Mouse (Mus musculus): Measurements from ENCODE around the gene Cxcr6.

Gene Cxcr6

GRCm38 (mm10) chr9:123826631-123827030, 20.4 kb downstream of the Cxcr6 start:
- in situ Hi-C loops (cut with MboI) = no loop called here

- in situ Hi-C loops (cut with MboI) = no loop called here
These were observed 22.6 kb downstream of the Cxcr6 start for GRCm38 (mm10) chr9:123828916-123829315.

DNA sequence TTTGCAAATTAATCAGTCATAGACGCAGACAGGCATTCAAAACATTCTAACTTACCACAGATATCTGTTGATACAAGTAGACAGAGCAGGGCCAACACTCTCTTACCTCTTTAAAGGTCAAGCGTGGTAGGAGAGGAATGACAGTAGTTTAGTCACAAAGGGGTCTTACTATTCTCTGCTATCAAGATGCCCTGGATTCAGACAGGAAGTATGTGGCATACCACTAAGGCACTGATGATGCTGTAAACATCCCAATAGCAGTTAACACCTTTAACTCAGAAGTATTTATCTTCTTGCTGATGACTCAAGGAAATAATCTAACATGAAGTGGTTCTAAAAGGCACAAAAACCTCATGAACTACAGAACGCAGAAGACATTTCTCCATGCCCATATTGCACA, 29.6 kb downstream of the Cxcr6 start:
- in situ Hi-C loops (cut with MboI) = no loop called here

- in situ Hi-C loops (cut with MboI) = no loop called here
These were observed 34.0 kb downstream of the Cxcr6 start for GRCm38 (mm10) chr9:123840243-123840642.

- in situ Hi-C loops (cut with MboI) = no loop called here
These were observed 38.2 kb downstream of the Cxcr6 start for GRCm38 (mm10) chr9:123844468-123844867.

DNA sequence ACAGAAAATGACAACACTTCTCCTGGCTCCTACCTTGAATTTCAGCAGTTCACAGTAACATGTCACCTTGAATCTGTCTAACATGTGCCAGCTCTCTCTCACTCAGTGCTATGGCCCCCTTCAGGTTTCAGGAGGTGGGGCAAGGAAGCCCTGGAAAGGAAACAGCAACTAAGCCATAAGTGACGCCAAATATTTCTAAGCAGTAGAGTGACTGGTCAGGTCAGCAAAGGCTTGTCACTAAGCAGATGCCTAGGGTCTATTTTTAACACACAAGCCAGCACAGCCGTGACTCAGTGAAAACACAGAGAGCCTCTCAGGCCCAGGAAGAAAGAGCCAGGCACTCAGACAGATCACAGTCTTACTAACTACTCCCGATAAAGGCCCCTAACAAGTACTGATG, 38.8 kb downstream of the Cxcr6 start:
- in situ Hi-C loops (cut with MboI) = no loop called here

DNA sequence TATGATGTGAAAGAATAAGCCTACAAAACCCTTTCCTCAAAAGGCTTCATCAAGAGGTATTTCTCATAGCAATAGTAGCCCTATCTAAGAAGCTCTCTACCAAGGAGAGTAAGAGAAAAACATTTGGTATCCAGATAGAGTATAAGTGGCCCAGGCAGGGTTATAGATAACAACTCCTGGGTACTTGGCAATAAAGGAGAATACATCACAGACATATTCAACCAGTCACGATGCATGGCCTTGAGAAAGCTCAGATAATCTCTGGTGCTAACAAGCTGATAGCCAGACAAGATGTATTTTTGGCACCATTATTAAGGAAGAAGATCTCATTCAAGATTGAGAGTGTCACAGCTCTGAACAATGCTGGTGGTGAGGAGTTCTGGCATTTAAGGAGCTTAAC, 40.2 kb downstream of the Cxcr6 start:
- in situ Hi-C loops (cut with MboI) = no loop called here

- in situ Hi-C loops (cut with MboI) = no loop called here
These were observed 43.9 kb downstream of the Cxcr6 start for GRCm38 (mm10) chr9:123849976-123850695.

- in situ Hi-C loops (cut with MboI) = no loop called here
These were observed 44.4 kb downstream of the Cxcr6 start for GRCm38 (mm10) chr9:123850705-123851061.

DNA sequence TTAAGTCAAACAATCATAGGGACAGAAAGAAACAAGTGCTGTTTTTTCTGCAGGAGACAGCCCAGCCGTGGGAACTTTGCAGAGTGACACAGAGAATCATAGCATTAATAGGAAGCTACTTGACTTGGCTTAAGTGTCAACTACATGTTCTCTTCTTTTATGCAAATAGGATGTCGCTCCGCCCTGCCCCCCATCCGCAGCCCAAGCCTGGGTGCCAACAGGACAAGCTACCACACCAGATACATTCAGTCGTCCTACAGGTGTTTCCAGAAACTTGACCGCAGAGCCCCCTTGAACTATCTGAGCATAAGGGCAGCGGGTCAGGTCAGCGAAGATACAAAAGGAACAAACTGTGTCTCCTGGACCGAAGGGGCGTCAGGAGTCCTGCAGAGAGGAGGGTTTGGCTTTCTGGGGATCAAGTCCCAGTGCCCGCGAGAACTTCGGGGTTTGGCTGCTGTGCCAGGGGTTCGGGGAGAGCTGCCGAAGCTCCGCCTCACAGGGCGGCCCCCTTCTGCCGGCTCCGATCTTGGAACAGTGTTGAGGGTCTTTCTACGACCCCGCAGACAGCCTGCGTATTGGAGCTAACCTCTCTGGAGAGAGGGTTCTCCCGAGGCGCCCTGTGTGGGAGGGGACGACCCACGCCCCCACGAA, 44.9 kb downstream of the Cxcr6 start:
- in situ Hi-C loops (cut with MboI) = no loop called here

DNA sequence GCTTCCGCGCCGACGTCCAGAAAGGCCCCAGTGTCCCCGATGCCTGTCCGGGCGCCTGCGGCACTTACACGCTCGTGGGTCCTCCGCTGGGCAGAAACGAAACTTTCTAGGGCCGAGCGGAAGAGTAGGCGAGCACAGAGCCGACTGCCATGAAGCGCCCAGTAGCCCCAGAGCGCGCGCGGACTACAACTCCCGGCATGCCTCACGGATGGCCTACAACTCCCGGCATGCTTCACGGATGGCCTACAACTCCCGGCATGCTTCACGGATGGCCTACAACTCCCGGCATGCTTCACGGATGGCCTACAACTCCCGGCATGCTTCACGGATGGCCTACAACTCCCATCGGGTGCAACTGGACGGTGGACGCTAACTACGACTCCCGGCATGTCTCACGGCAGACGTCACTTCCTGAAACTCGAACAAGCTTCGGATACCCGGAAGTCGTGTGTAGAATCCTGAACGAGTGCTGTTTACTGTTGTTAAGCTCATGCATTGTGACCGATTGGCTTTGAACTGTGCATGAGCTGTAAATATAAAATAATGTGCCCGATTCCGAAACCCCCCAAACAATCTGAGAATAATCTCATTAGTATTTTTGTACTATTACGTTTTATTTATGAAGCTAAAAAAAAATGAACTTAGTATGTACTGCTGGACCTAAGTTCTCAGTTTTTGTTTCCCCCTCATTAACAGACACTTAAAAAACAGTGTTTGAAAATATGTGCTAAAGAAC, 45.6 kb downstream of the Cxcr6 start, which contains the start of gene Fyco1:
Gene Fyco1 (minus strand): TSS at position 187 of the 736 bp plus-strand sequence.
- in situ Hi-C loops (cut with MboI) = no loop called here

DNA sequence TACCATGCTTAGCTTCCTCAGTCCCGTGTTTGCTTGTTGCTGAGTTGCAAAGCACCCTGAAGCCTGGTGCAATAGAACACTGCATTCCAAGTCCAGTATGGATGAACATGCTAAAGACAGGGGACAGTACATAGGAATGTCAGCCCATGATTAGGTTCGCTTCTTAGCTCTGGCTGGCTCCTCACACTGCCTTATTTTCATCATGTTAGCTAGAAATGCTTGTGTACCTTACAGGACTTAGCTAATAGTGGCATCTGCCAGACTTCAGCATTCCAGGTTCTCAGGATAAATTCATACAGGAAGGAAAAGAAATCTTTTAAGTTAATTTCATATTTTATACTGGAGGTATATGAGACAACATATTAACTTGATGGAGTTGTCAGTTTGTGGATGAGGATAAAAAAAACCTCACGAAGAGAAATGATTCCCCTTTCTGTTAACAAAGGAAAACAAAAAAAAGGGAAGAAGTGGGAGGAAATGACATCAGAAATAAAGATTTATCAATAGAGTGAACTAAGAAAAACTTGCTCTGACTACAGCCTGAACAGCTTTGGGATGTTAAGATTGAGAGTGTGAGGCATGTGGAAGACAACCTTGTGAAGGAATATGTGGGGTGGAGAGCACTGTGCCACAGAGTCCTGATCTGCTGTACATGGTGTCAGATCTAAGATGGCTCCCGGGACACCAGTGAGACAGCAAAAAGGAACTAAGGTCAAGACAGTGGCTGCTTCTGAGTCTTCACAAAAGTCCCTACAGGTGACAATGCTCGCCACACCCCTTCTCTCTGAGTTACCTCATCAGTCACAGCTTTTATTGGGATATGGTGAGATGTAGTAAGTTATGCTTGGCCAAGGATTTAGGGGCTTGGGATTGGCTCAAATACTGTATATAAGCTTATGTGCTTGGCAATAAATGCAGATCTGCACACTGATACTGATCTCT, 46.4 kb downstream of the Cxcr6 start:
- in situ Hi-C loops (cut with MboI) = no loop called here

DNA sequence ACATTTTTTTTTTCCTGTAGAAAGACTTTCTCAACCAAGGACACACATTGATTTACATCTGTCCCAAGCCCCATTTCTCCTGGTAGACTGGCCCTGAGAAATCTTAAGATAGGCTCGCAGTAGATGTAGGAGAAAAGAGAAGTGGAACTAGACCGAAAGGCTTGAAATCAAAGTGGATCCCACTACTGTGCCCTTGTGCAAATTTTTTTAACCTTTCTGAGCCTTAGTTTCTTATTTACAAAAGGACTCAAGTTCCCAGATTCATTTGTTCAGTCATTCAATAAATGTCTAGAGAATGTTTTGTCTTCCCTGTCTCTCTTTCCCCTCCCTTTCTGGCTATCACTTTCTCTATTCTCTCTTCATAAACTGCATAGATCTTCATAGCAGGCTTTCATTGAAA, 50.6 kb downstream of the Cxcr6 start:
- in situ Hi-C loops (cut with MboI) = no loop called here
